Mouse (Mus musculus) heart, postnatal 25 days (tissue): ENCODE results near the gene Tbrg4. TPM values are rescaled to one million over a fixed set of nuclear protein-coding genes. Genes with fewer than 3 reads are reported as not detected.

Experiments
- total RNA-seq, 2 experiments: library from RNA; stranded (reverse); gene quantifications; 2 replicates each; pipeline ENCODE4 v1.2.3; 2021

Tbrg4 gene
- total RNA-seq, 2 experiments from 2014 or later = 98.2 to 109 TPM

Other genes starting within 250 kb of the Tbrg4 start
- gene Zmiz2, start 237.0 kb downstream of the Tbrg4 start, total RNA-seq = 10 to 100 TPM; 38.5 to 39.0 TPM
- gene Ppia, start 210.6 kb downstream of the Tbrg4 start, total RNA-seq = 100 to 1,000 TPM; 316 to 357 TPM
- gene H2afv, start 181.6 kb downstream of the Tbrg4 start, total RNA-seq = 10 to 100 TPM; 67.7 to 69.4 TPM
- gene Purb, start 150.2 kb downstream of the Tbrg4 start, total RNA-seq = 10 to 100 TPM; 34.4 to 36.8 TPM
- gene Myo1g, start 105.1 kb downstream of the Tbrg4 start, total RNA-seq = 1 to 10 TPM; 1.5 to 2.4 TPM
- gene Ccm2, start 79.2 kb downstream of the Tbrg4 start, total RNA-seq = 10 to 100 TPM; 23.9 to 24.3 TPM
- gene Nacad, start 20.0 kb downstream of the Tbrg4 start, total RNA-seq = 1 to 10 TPM in 1 of 2 experiments, under 1 TPM in 1; 0.49 to 1.1 TPM
- not detected for gene Wap, start 12.6 kb upstream of the Tbrg4 start, total RNA-seq
- gene Ramp3, start 32.5 kb upstream of the Tbrg4 start, total RNA-seq = 1 to 10 TPM; 5.8 to 7.0 TPM
- not detected for gene Gm11983, start 211.6 kb upstream of the Tbrg4 start, total RNA-seq